Mouse (Mus musculus) CD4-positive naive resting alpha-beta T cell, adult 57 days (primary cell): ENCODE measurements around the gene Vmn1r197. TPM values are rescaled to one million over a fixed set of nuclear protein-coding genes. Genes with fewer than 3 reads are reported as not detected.

Experiments used
- total RNA-seq: library from RNA; stranded (reverse); gene quantifications from one replicate; pipeline ENCODE4 v1.2.4, GENCODE M21; 2023

Gene Vmn1r197
- total RNA-seq: not detected

DNA sequence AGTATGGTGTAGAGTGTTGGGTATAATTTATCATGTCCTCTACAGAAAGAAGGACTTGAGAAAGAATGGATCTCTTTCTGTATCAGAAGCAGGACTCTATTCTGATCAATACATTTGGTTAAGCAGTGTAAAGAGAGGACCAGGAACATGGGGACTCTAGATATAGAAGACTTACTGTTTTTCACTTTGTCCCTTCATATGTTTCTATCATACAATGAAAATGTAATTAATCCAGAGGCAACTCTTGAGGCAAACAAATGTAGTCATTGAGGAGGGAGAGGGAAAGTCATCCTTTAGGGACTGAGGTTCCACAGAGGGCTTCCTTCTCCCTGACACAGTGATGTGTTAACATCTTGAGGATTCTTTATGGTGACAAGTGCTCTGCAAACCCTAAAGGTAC lies at the start of gene Vmn1r197:
Gene Vmn1r197 (plus strand): TSS at position 301 of the 400 bp plus-strand sequence.

DNA sequence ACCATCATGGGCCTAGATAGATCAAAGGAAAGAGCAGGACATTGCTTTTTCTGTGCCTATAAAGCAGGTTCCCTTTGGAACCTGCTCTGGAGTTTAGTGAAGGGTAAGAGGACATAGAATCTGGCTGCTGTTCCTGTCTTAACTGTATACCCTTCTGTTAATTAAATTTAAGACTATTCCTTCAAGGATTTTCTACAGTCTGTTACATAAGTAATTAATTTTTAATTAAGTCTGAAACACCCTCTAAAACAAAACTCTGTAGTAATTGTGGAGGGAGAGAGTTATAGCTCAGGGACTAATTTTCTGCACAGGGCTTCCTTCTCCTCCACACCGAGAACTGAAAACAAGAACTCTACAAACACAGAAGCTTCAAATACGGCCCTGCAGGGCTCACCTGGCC lies 34.8 kb upstream of the Vmn1r197 start, which contains the start of gene Vmn1r196:
Gene Vmn1r196 (plus strand): TSS at position 301 of the 400 bp plus-strand sequence.

DNA sequence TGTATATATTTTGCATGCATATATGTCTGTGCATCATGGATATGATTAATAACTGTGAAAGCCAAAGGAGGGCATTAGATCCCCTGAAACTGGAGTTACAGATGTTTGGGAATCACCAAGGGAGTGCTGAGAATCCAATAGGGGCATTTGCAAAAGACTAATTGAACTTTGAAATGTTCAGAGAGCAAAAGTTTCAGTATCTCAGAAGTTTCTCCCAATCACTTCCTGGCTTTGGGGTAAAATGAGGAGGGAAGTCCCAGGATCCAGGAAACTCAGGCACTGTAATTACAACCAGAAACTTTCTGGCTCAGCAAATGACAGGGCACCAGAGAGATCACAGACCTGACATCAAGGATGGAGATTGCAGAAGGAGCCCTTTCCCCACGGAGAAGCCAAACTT lies 25.7 kb downstream of the Vmn1r197 start, which contains the start of gene Vmn1r198:
Gene Vmn1r198 (plus strand): TSS at position 301 of the 400 bp plus-strand sequence.

DNA sequence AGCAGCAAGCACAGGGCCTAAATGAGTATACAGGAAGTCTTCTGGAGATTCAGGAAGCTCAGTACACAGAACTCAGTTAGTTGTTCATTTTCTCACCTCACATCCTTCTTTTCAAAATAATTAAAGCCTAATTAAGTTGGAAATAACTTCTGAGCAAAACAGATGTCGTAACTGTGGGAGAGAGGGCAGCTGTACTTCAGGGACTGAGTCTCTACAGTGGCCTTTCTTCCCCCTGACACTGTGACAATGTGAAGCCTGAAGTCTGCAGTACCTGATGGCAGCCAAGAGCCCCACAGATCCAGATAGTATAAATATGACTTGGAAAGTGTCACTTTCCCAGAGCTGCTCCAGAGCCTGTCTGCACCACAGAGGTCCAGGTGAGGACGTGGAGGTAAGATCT lies 55.1 kb downstream of the Vmn1r197 start, which contains the start of gene Vmn1r199:
Gene Vmn1r199 (plus strand): TSS at position 301 of the 400 bp plus-strand sequence.

Other genes with a start within 250 kb of the Vmn1r197 start
- not detected for gene Vmn1r188, start 240.1 kb upstream of the Vmn1r197 start, total RNA-seq
- not detected for gene Vmn1r189, start 218.8 kb upstream of the Vmn1r197 start, total RNA-seq
- not detected for gene Vmn1r191, start 140.6 kb upstream of the Vmn1r197 start, total RNA-seq
- gene Vmn1r192, start 133.4 kb upstream of the Vmn1r197 start, total RNA-seq: not detected
- not detected for gene Vmn1r193, start 101.4 kb upstream of the Vmn1r197 start, total RNA-seq
- gene Vmn1r194, start 80.4 kb upstream of the Vmn1r197 start, total RNA-seq: not detected
- gene Vmn1r195, start 54.1 kb upstream of the Vmn1r197 start, total RNA-seq: not detected
- not detected for gene Vmn1r196, start 34.7 kb upstream of the Vmn1r197 start, total RNA-seq
- not detected for gene Vmn1r198, start 25.8 kb downstream of the Vmn1r197 start, total RNA-seq
- not detected for gene Vmn1r199, start 55.2 kb downstream of the Vmn1r197 start, total RNA-seq
- not detected for gene Vmn1r200, start 65.8 kb downstream of the Vmn1r197 start, total RNA-seq
- not detected for gene Vmn1r201, start 147.3 kb downstream of the Vmn1r197 start, total RNA-seq
- not detected for gene Vmn1r202, start 180.8 kb downstream of the Vmn1r197 start, total RNA-seq
- not detected for gene Vmn1r203, start 193.5 kb downstream of the Vmn1r197 start, total RNA-seq
- not detected for gene Vmn1r204, start 228.6 kb downstream of the Vmn1r197 start, total RNA-seq